Mouse (Mus musculus): ENCODE data around the gene Arpc1b.

Arpc1b gene

DNA sequence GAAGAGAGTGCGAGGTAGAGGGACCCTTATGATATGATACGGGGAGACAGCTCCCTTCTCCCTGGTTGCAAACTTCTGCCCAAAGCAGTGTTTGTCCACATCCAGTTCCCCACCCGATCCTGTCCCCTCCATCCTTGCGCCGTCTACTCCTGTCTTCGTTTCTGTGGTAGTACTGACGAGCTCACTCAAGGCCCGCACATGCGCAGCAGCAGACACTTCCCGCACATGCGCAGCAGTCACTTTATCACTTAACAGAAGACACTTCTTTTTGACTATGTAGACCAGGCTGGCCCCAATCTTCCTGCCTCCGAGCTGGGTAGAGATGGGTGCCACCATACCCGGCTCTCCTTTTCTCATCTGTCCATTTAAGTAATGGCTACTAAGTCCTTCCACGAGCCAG, 47.3 kb downstream of the Arpc1b start:
- DNase-seq (ENCODE audit: low read depth, low spot score), result peak; percentile 51

DNA sequence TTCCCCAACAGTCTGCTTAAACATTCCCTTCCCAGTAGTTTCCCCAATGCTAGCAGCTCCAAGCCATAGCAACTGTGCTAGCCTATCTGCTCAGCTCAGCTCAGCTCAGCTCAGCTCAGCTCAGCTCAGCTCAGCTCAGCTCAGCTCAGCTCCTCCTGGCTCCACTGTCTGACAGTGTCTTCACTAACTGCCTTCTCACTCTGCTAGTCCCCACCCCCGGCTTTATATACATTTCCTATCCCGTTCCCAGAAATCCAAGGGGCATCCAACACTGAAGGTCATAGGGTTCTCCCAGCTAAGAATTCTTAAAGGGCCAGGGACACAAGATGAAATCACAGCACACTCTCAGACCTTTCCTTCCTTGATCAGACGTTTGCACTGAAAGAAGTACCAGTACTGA, 50.7 kb downstream of the Arpc1b start:
- peak; percentile 80 for DNase-seq (ENCODE audit: low read depth, low spot score)

DNA sequence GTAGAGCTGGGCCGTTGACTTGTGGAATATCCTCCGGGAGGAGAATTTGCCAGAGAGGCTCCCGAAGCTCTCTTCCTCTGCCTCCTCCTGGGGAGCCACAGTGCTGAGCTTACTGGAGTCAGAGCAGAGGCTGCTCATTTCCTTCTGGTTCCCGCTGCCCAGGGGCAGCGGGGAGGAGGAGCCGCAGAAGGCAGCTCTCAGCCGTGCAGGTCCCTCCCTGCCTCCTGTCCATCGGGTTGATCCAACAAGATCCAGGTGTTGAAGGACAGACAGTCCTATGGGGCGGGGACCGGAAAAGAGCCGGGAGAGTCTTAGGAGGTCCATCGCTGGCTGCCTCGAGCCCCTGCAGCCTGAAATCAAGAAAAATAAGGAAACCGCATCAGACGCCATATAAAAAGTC, 51.2 kb downstream of the Arpc1b start:
- DNase-seq (ENCODE audit: low read depth, low spot score), result no peak

- peak; percentile 100 for DNase-seq (ENCODE audit: low read depth, low spot score)
These were observed 52.7 kb downstream of the Arpc1b start, which contains the start of the genes Ptcd1 and Cpsf4 for GRCm38 (mm10) chr5:145166536-145167305. TSS of gene Ptcd1 (minus strand) at chr5:145167108. TSS of gene Cpsf4 (plus strand) at chr5:145167213.

DNA sequence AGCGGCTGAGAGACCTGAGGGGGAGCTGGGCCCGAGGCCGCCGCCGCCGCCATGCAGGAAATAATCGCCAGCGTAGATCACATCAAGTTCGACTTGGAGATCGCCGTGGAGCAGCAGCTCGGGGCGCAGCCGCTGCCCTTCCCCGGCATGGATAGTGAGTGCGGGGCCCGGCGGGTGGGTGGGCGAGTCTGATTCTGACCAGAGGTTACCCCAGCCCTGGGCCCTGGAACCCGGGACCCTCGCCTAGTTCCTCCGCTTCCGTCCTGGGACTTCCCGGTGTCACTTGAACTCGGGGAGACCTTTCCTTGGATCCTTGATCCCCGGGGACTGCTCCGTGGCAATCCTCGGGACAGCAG, 53.3 kb downstream of the Arpc1b start:
- DNase-seq (ENCODE audit: low read depth, low spot score), result no peak

- DNase-seq (ENCODE audit: low read depth, low spot score), result no peak
These were observed 64.5 kb downstream of the Arpc1b start for GRCm38 (mm10) chr5:145178461-145178980.
